Mouse (Mus musculus) kidney, postnatal 0 days (tissue): ENCODE data around the gene Mapkbp1. TPM values are rescaled to one million over a fixed set of nuclear protein-coding genes. Genes with fewer than 3 reads are reported as not detected.

Experiments used
- ATAC-seq: fragments of 200-750 bp; cut with Nextera tagmentation; replicated peaks from 2 replicates; pipeline ENCODE4 v1.8.0; 2017; ENCODE audit warnings: low read depth, moderate number of reproducible peaks, moderate TSS enrichment, moderate library complexity; ENCODE audit not compliant: low FRiP score
- DNase-seq: peaks from one replicate; pipeline ENCODE4 v3.0.0-alpha.2; 2016; ENCODE audit warnings: low spot score
- H3K27ac ChIP-seq: fragments of 300-500 bp; sonication (generic); 2 replicates; pipeline ENCODE4 v1.5.1; 2014; ENCODE audit warnings: mild to moderate bottlenecking
- H3K27me3 ChIP-seq: fragments of 300-500 bp; sonication (generic); 2 replicates; pipeline ENCODE4 v1.6.1; 2014; ENCODE audit warnings: low read length, mixed read lengths; ENCODE audit not compliant: insufficient read depth
- H3K36me3 ChIP-seq: fragments of 300-500 bp; sonication (generic); 2 replicates; pipeline ENCODE4 v1.6.1; 2014; ENCODE audit warnings: low read length, mixed read lengths; ENCODE audit not compliant: insufficient read depth
- H3K4me1 ChIP-seq: fragments of 300-500 bp; sonication (generic); replicated peaks from 2 replicates; pipeline ENCODE4 v1.6.1; 2014; ENCODE audit warnings: antibody characterized with exemption, low read length, mixed read lengths; ENCODE audit not compliant: insufficient read depth
- H3K4me2 ChIP-seq: fragments of 300-500 bp; sonication (generic); 2 replicates; pipeline ENCODE4 v1.6.1; 2014; ENCODE audit warnings: mild to moderate bottlenecking, low read length, moderate library complexity, mixed read lengths
- H3K4me3 ChIP-seq: fragments of 300-500 bp; sonication (generic); replicated peaks from 2 replicates; pipeline ENCODE4 v1.5.1; 2014; ENCODE audit warnings: low read depth, low read length
- H3K9ac ChIP-seq: fragments of 300-500 bp; sonication (generic); 2 replicates; pipeline ENCODE4 v1.6.1; 2014; ENCODE audit warnings: low read depth, low read length
- H3K9me3 ChIP-seq: fragments of 300-500 bp; sonication (generic); replicated peaks from 2 replicates; pipeline ENCODE4 v1.6.1; 2016; ENCODE audit warnings: low read length, inconsistent platforms, mixed read lengths
- CTCF ChIP-seq: IDR thresholded peaks from 2 replicates; pipeline ENCODE4 v1.5.1; 2016; ENCODE audit warnings: antibody characterized with exemption, low read depth, mild to moderate bottlenecking, moderate library complexity
- WGBS: fragments of 180-500 bp; shearing (Covaris S2); extraction: QIAGEN DNeasy Blood & Tissue Kit; methylation state at CpG from one replicate; pipeline ENCODE4 v1.1.7; 2014; 5-methylcytosine and 5-hydroxymethylcytosine counted together
- polyA plus RNA-seq: library from polyadenylated mRNA; unstranded; fragments of >200 nt; fragmentation: Nextera tagmentation; extraction: Ambion mirVana; gene quantifications from 2 replicates; pipeline ENCODE4 v1.2.1, GENCODE M21; 2015

Mapkbp1 gene
- polyA plus RNA-seq, 1 experiment from 2014 or later: 1.9 TPM

GRCm38 (mm10) chr2:120013831-120014486 lies 41.5 kb downstream of the Mapkbp1 start:
- Histone ChIP-seq H3K36me3 (peaks cover 49% of the 10 kb centered on the region), H3K27ac (no peak overlapping the region), H3K9ac (no peak overlapping the region), H3K4me3 (no peak overlapping the region), H3K9me3 (no peaks in the 10 kb centered on the region), H3K4me2 (no peak overlapping the region), H3K27me3 (no peaks in the 10 kb centered on the region), H3K4me1 (no peaks in the 10 kb centered on the region)
- no peak for DNase-seq
- no peak for TF ChIP-seq CTCF
- WGBS: 96% methylated on average over 2 of the region's 2 CpGs
- ATAC-seq: no peak

GRCm38 (mm10) chr2:120015882-120016281 lies 43.4 kb downstream of the Mapkbp1 start:
- ATAC-seq (no peak), DNase-seq (no peak)
- no peaks in the 10 kb centered on the region for H3K9me3 ChIP-seq
- no peak overlapping the region for H3K9ac ChIP-seq
- H3K4me2 ChIP-seq: no peak overlapping the region
- H3K36me3 ChIP-seq: peaks cover 65% of the 10 kb centered on the region
- no peaks in the 10 kb centered on the region for H3K27me3 ChIP-seq
- H3K4me1 ChIP-seq: no peaks in the 10 kb centered on the region
- no peak overlapping the region for H3K27ac ChIP-seq
- no peak overlapping the region for H3K4me3 ChIP-seq
- TF ChIP-seq CTCF: no peak
- WGBS: 94% methylated on average over 4 of the region's 4 CpGs

GRCm38 (mm10) chr2:120017599-120017998 lies 45.1 kb downstream of the Mapkbp1 start:
- Histone ChIP-seq H3K9me3 (no peaks in the 10 kb centered on the region), H3K27me3 (no peaks in the 10 kb centered on the region), H3K36me3 (peaks cover 82% of the 10 kb centered on the region), H3K27ac (no peak overlapping the region), H3K9ac (no peak overlapping the region), H3K4me1 (no peaks in the 10 kb centered on the region), H3K4me2 (no peak overlapping the region), H3K4me3 (no peak overlapping the region)
- no peak for TF ChIP-seq CTCF
- WGBS: 81% methylated on average over 12 of the region's 12 CpGs
- no peak for ATAC-seq
- peak; percentile 31 for DNase-seq

- 82% methylated on average over 5 of the region's 5 CpGs for WGBS
- Histone ChIP-seq H3K4me3 (no peak overlapping the region), H3K9ac (no peak overlapping the region), H3K27me3 (no peaks in the 10 kb centered on the region), H3K36me3 (peaks cover 51% of the 10 kb centered on the region), H3K4me1 (peaks cover 11% of the 10 kb centered on the region), H3K4me2 (no peak overlapping the region), H3K9me3 (no peaks in the 10 kb centered on the region), H3K27ac (no peak overlapping the region)
- no peak for ATAC-seq
- no peak for DNase-seq
- no peak for TF ChIP-seq CTCF
Observed at GRCm38 (mm10) chr2:120024337-120024736, 51.8 kb downstream of the Mapkbp1 start.

GRCm38 (mm10) chr2:120026984-120027949 lies 54.8 kb downstream of the Mapkbp1 start, which contains the start of the genes Jmjd7 and Gm28042:
TSS of gene Jmjd7 (plus strand) at chr2:120027483.
TSS of gene Gm28042 (plus strand) at chr2:120027493.
- peak within 1 kb of the TSS; percentile 61 for H3K4me2 ChIP-seq
- peak; percentile 42; the same call in 1 of the 2 replicates for TF ChIP-seq CTCF
- H3K36me3 ChIP-seq: peaks cover 32% of the 10 kb centered on the region
- H3K4me3 ChIP-seq: peak within 1 kb of the TSS; percentile 62
- WGBS: 5% methylated on average over 50 of the region's 50 CpGs
- DNase-seq (peak; percentile 96), ATAC-seq (peak; percentile 84)
- H3K9ac ChIP-seq: peak within 1 kb of the TSS; percentile 69
- H3K27me3 ChIP-seq: no peaks in the 10 kb centered on the region
- peaks cover 11% of the 10 kb centered on the region for H3K4me1 ChIP-seq
- H3K9me3 ChIP-seq: no peaks in the 10 kb centered on the region
- H3K27ac ChIP-seq: peak within 1 kb of the TSS; percentile 86

GRCm38 (mm10) chr2:120027950-120028331 lies 55.4 kb downstream of the Mapkbp1 start:
- H3K4me2 ChIP-seq: peak overlapping the region; percentile 61
- peak; percentile 49 for DNase-seq
- no peaks in the 10 kb centered on the region for H3K27me3 ChIP-seq
- peak overlapping the region; percentile 86 for H3K27ac ChIP-seq
- peak; percentile 44 for ATAC-seq
- TF ChIP-seq CTCF: no peak
- WGBS: 21% methylated on average over 3 of the region's 3 CpGs
- H3K9me3 ChIP-seq: no peaks in the 10 kb centered on the region
- H3K4me1 ChIP-seq: peaks cover 11% of the 10 kb centered on the region
- peak overlapping the region; percentile 69 for H3K9ac ChIP-seq
- H3K36me3 ChIP-seq: peaks cover 25% of the 10 kb centered on the region
- H3K4me3 ChIP-seq: peak overlapping the region; percentile 62
